Mouse (Mus musculus) CH12.LX (cell line): Measurements from ENCODE around the gene Grid1. TPM values are rescaled to one million over a fixed set of nuclear protein-coding genes. Genes with fewer than 3 reads are reported as not detected.

Source experiments
- DNase-seq: peaks from one replicate; pipeline ENCODE4 v3.0.0-alpha.2; 2013; ENCODE audit errors: extremely low read depth
- H3K27ac ChIP-seq: 2 replicates; pipeline ENCODE4 v1.5.1; 2012; ENCODE audit warnings: low read depth, mild to moderate bottlenecking, control low read depth, moderate library complexity; ENCODE audit not compliant: insufficient read depth
- H3K27me3 ChIP-seq: replicated peaks from 2 replicates; pipeline ENCODE3; 2012; ENCODE audit warnings: inconsistent platforms
- H3K36me3 ChIP-seq, 2 experiments: replicated peaks in 1 of 2; 2 replicates each; pipeline versions ENCODE3 to v1.6.1; 2012; ENCODE audit warnings: inconsistent platforms in 1 of 2, low read length in 1 of 2, mild to moderate bottlenecking in 1 of 2, mixed read lengths in 1 of 2, moderate library complexity in 1 of 2; ENCODE audit not compliant: control insufficient read depth in 1 of 2, insufficient read depth in 1 of 2
- H3K4me1 ChIP-seq, 2 experiments: 2 replicates each; pipeline ENCODE4 v1.6.1; 2012; ENCODE audit warnings: inconsistent platforms in 1 of 2, moderate library complexity in 1 of 2; ENCODE audit not compliant: insufficient read depth in 2 of 2, control insufficient read depth in 1 of 2
- H3K4me2 ChIP-seq: 2 replicates; pipeline ENCODE4 v1.6.1; 2012; ENCODE audit warnings: low read depth, mild to moderate bottlenecking, control low read depth; ENCODE audit not compliant: poor library complexity, insufficient read depth, severe bottlenecking
- H3K4me3 ChIP-seq, 3 experiments: fragments of 150-350 bp in 1 of 3; sonication (generic) in 1 of 3; replicated peaks in 1 of 3; 2 replicates each; pipeline versions ENCODE3 to v1.5.1; 2011 to 2012; ENCODE audit warnings: low read depth in 2 of 3, low read length in 2 of 3, mild to moderate bottlenecking in 2 of 3, moderate library complexity in 2 of 3, control low read depth in 1 of 3, improper control_type of control experiment in 1 of 3, inconsistent platforms in 1 of 3, mixed read lengths in 1 of 3; ENCODE audit not compliant: poor library complexity in 1 of 3
- H3K79me2 ChIP-seq: replicated peaks from 2 replicates; pipeline ENCODE4 v1.6.1; 2012; ENCODE audit warnings: mild to moderate bottlenecking, moderate library complexity; ENCODE audit not compliant: control insufficient read depth, poor library complexity, insufficient read depth, severe bottlenecking; ENCODE audit errors: extremely low read depth
- H3K9ac ChIP-seq: 2 replicates; pipeline ENCODE4 v1.6.1; 2012; ENCODE audit warnings: low read depth, mild to moderate bottlenecking, control low read depth, moderate library complexity; ENCODE audit not compliant: insufficient read depth
- H3K9me3 ChIP-seq: replicated peaks from 2 replicates; pipeline ENCODE3; 2012; ENCODE audit warnings: low read length, inconsistent platforms, mixed read lengths
- CHD1 ChIP-seq: IDR thresholded peaks from 2 replicates; pipeline ENCODE4 v1.6.1; 2012; ENCODE audit warnings: low read depth, low read length, improper control_type of control experiment, inconsistent platforms
- CHD2 ChIP-seq: IDR thresholded peaks from 2 replicates; pipeline ENCODE4 v1.6.1; 2011; ENCODE audit warnings: low read length, improper control_type of control experiment
- CTCF ChIP-seq, 2 experiments: IDR thresholded peaks in 1 of 2; conservative IDR thresholded peaks in 1 of 2; 2 replicates each; pipeline ENCODE4 v1.5.1; 2011 to 2012; ENCODE audit warnings: low read depth in 2 of 2, low read length in 2 of 2, improper control_type of control experiment in 1 of 2, inconsistent platforms in 1 of 2, mild to moderate bottlenecking in 1 of 2, moderate library complexity in 1 of 2
- ELF1 ChIP-seq: IDR thresholded peaks from 2 replicates; pipeline ENCODE4 v1.6.1; 2014; ENCODE audit warnings: low read depth, mild to moderate bottlenecking, inconsistent platforms, low read length, improper control_type of control experiment
- GABPA ChIP-seq: IDR thresholded peaks from 2 replicates; pipeline ENCODE4 v1.6.1; 2012; ENCODE audit warnings: low read depth, low read length, improper control_type of control experiment, inconsistent platforms; ENCODE audit not compliant: insufficient replicate concordance
- HCFC1 ChIP-seq: IDR thresholded peaks from 2 replicates; pipeline ENCODE4 v1.6.1; 2012; ENCODE audit warnings: low read depth, mild to moderate bottlenecking, inconsistent platforms, low read length, improper control_type of control experiment
- JUN ChIP-seq: IDR thresholded peaks from 2 replicates; pipeline ENCODE4 v1.6.1; 2011; ENCODE audit warnings: low read depth, mild to moderate bottlenecking, low read length, improper control_type of control experiment, moderate library complexity; ENCODE audit not compliant: insufficient read depth
- JUND ChIP-seq: conservative IDR thresholded peaks from 2 replicates; pipeline ENCODE4 v1.6.1; 2011; ENCODE audit warnings: low read depth, low read length, improper control_type of control experiment
- KAT2A ChIP-seq: IDR thresholded peaks from 2 replicates; pipeline ENCODE4 v1.6.1; 2012; ENCODE audit warnings: low read length, improper control_type of control experiment, inconsistent platforms; ENCODE audit not compliant: insufficient replicate concordance
- MAFK ChIP-seq: IDR thresholded peaks from 2 replicates; pipeline ENCODE4 v1.6.1; 2011; ENCODE audit warnings: low read length, improper control_type of control experiment; ENCODE audit not compliant: insufficient replicate concordance
- MAX ChIP-seq: IDR thresholded peaks from 2 replicates; pipeline ENCODE4 v1.6.1; 2011; ENCODE audit warnings: low read length, improper control_type of control experiment
- MAZ ChIP-seq: IDR thresholded peaks from 2 replicates; pipeline ENCODE4 v1.6.1; 2012; ENCODE audit warnings: low read depth, mild to moderate bottlenecking, inconsistent platforms, low read length, improper control_type of control experiment, moderate library complexity
- MEF2A ChIP-seq: IDR thresholded peaks from 2 replicates; pipeline ENCODE4 v1.6.1; 2014; ENCODE audit warnings: low read depth, mild to moderate bottlenecking, inconsistent platforms, low read length, improper control_type of control experiment, borderline replicate concordance
- MXI1 ChIP-seq: IDR thresholded peaks from 2 replicates; pipeline ENCODE4 v1.6.1; 2011; ENCODE audit warnings: mild to moderate bottlenecking, low read depth, low read length, improper control_type of control experiment
- NELFE ChIP-seq: IDR thresholded peaks from 2 replicates; pipeline ENCODE4 v1.6.1; 2011; ENCODE audit warnings: low read depth, low read length, improper control_type of control experiment
- NRF1 ChIP-seq: IDR thresholded peaks from 2 replicates; pipeline ENCODE4 v1.6.1; 2014; ENCODE audit warnings: low read depth, mild to moderate bottlenecking, inconsistent platforms, low read length, improper control_type of control experiment, moderate library complexity
- PAX5 ChIP-seq: IDR thresholded peaks from 2 replicates; pipeline ENCODE4 v1.6.1; 2012; ENCODE audit warnings: low read length, inconsistent platforms, mixed read lengths
- POLR2A ChIP-seq: IDR thresholded peaks from 2 replicates; pipeline ENCODE4 v1.6.1; 2011; ENCODE audit warnings: low read depth, mild to moderate bottlenecking, improper control_type of control experiment, low read length
- POLR2AphosphoS2 ChIP-seq: IDR thresholded peaks from 2 replicates; pipeline ENCODE4 v1.6.1; 2011; ENCODE audit warnings: low read depth, low read length, improper control_type of control experiment
- RAD21 ChIP-seq: IDR thresholded peaks from 2 replicates; pipeline ENCODE4 v1.6.1; 2011; ENCODE audit warnings: low read depth, mild to moderate bottlenecking, low read length, improper control_type of control experiment, moderate library complexity
- RCOR1 ChIP-seq: conservative IDR thresholded peaks from 2 replicates; pipeline ENCODE4 v1.6.1; 2012; ENCODE audit warnings: low read depth, mild to moderate bottlenecking, inconsistent platforms, low read length, improper control_type of control experiment
- SIN3A ChIP-seq: IDR thresholded peaks from 2 replicates; pipeline ENCODE4 v1.6.1; 2012; ENCODE audit warnings: low read length, improper control_type of control experiment, inconsistent platforms
- SMC3 ChIP-seq: IDR thresholded peaks from 2 replicates; pipeline ENCODE4 v1.6.1; 2011; ENCODE audit warnings: low read depth, low read length, improper control_type of control experiment
- TBP ChIP-seq: conservative IDR thresholded peaks from 2 replicates; pipeline ENCODE4 v1.6.1; 2011; ENCODE audit warnings: low read depth, low read length, improper control_type of control experiment
- UBTF ChIP-seq: IDR thresholded peaks from 2 replicates; pipeline ENCODE4 v1.6.1; 2012; ENCODE audit warnings: low read depth, mild to moderate bottlenecking, inconsistent platforms, low read length, improper control_type of control experiment, moderate library complexity
- USF1 ChIP-seq: IDR thresholded peaks from 2 replicates; pipeline ENCODE4 v1.6.1; 2014; ENCODE audit warnings: low read depth, mild to moderate bottlenecking, inconsistent platforms, low read length, improper control_type of control experiment
- USF2 ChIP-seq: conservative IDR thresholded peaks from 2 replicates; pipeline ENCODE4 v1.6.1; 2011; ENCODE audit warnings: low read depth, low read length, improper control_type of control experiment
- ZC3H11A ChIP-seq: IDR thresholded peaks from 2 replicates; pipeline ENCODE4 v1.6.1; 2012; ENCODE audit warnings: low read depth, mild to moderate bottlenecking, inconsistent platforms, low read length, improper control_type of control experiment
- ZKSCAN1 ChIP-seq: IDR thresholded peaks from 2 replicates; pipeline ENCODE4 v1.6.1; 2012; ENCODE audit warnings: low read depth, inconsistent platforms, low read length, improper control_type of control experiment, borderline replicate concordance
- ZMIZ1 ChIP-seq: IDR thresholded peaks from 2 replicates; pipeline ENCODE4 v1.6.1; 2012; ENCODE audit warnings: low read depth, mild to moderate bottlenecking, inconsistent platforms, low read length, improper control_type of control experiment
- ZNF384 ChIP-seq: IDR thresholded peaks from 2 replicates; pipeline ENCODE4 v1.6.1; 2012; ENCODE audit warnings: low read depth, low read length, improper control_type of control experiment, inconsistent platforms
- dilution Hi-C: fragments of 300-500 bp; cut with MboI; formaldehyde crosslinking; loops from 2 replicates; pipeline ENCODE4 v1.14.3; 2020; ENCODE audit warnings: low sequenced_read_pairs; ENCODE audit not compliant: extremely low pct_unique_long_range_greater_than_20kb, extremely low pct_ligation_motif_present
- in situ Hi-C: fragments of 300-500 bp; cut with MboI; formaldehyde crosslinking; loops from 3 replicates; pipeline ENCODE4 v1.14.3; 2019; ENCODE audit warnings: low sequenced_read_pairs, low pct_ligation_motif_present, low pct_unique_long_range_greater_than_20kb, mixed read lengths
- polyA plus RNA-seq: library from polyadenylated mRNA; unstranded; fragments of >175 nt; gene quantifications from 2 replicates; pipeline ENCODE4 v1.2.1, GENCODE M21; 2012; ENCODE audit warnings: low read depth; ENCODE audit not compliant: insufficient read length
- total RNA-seq, 2 experiments: library from RNA; depleted of rRNA; stranded (reverse); fragments of 300-350 nt in 1 of 2; fragments of >200 nt in 1 of 2; gene quantifications; 2 replicates each; pipeline ENCODE4 v1.2.3; 2012 to 2014

The Grid1 gene
- total and polyA plus RNA-seq, 3 experiments = not detected

- peak; percentile 34 for DNase-seq
- in situ Hi-C loops (no loop called here), dilution Hi-C loops (no loop called here)
- TF ChIP-seq NRF1 (no peak), MAZ (no peak), CHD2 (no peak), MAFK (no peak), ZMIZ1 (no peak), MAX (no peak), GABPA (no peak), POLR2A (no peak), RCOR1 (no peak), KAT2A (no peak), ZNF384 (no peak), ZKSCAN1 (no peak), CHD1 (no peak), SIN3A (no peak), NELFE (no peak), MEF2A (no peak), POLR2AphosphoS2 (no peak), USF1 (no peak), PAX5 (no peak), JUN (no peak), CTCF (conservative IDR thresholded peaks at IDR 0.05 in 1 of 2, IDR thresholded peaks at IDR 0.05 in 1 of 2; ENCODE audit: low read depth in 2 of 2, low read length in 2 of 2) (peak in 1 of 2 experiments; percentile 58; a peak in 2 of 4 replicates), HCFC1 (no peak), RAD21 (peak; percentile 29), SMC3 (peak; percentile 42), MXI1 (no peak), JUND (no peak), TBP (no peak), UBTF (no peak), USF2 (no peak), ZC3H11A (no peak), ELF1 (peak; percentile 63)
- Histone ChIP-seq H3K4me2 (peak overlapping the region; percentile 31; the same call in 1 of the 2 replicates), H3K9ac (no peak overlapping the region), H3K9me3 (no peaks in the 10 kb centered on the region), H3K36me3 (no peaks in the 10 kb centered on the region), H3K27me3 (peaks cover 41% of the 10 kb centered on the region), H3K79me2 (no peaks in the 10 kb centered on the region), H3K4me3 (no peak overlapping the region), H3K4me1 (no peaks in the 10 kb centered on the region), H3K27ac (no peak overlapping the region)
Measured at GRCm38 (mm10) chr14:35157069-35157655, 337.3 kb downstream of the Grid1 start.
